Mouse (Mus musculus): ENCODE data around the gene Zrsr2.

The Zrsr2 gene

GRCm38 (mm10) chrX:163958467-163958875 is at the start of gene Zrsr2:
Gene Zrsr2, minus strand, starts transcription at chrX:163958661.
- peak; percentile 62 to 74 for DNase-seq (ENCODE audit: low spot score in 2 of 2)

GRCm38 (mm10) chrX:164004809-164005208 is 46.3 kb upstream of the Zrsr2 start:
- DNase-seq (ENCODE audit: low spot score in 2 of 2): peak in 1 of 2 experiments; percentile 8

- DNase-seq (ENCODE audit: low spot score in 2 of 2): no peak
These were observed 41.4 kb upstream of the Zrsr2 start for GRCm38 (mm10) chrX:163999848-164000247.

GRCm38 (mm10) chrX:163996754-163997153 is 38.3 kb upstream of the Zrsr2 start:
- DNase-seq (ENCODE audit: low spot score in 2 of 2): no peak

- DNase-seq (ENCODE audit: low spot score in 2 of 2): no peak
These were observed 29.4 kb upstream of the Zrsr2 start for GRCm38 (mm10) chrX:163987718-163988374.

- no peak for DNase-seq (ENCODE audit: low spot score in 2 of 2)
These were observed 23.7 kb upstream of the Zrsr2 start for GRCm38 (mm10) chrX:163982129-163982528.

- no peak for DNase-seq (ENCODE audit: low spot score in 2 of 2)
These were observed 23.0 kb upstream of the Zrsr2 start for GRCm38 (mm10) chrX:163981500-163981899.

- no peak for DNase-seq (ENCODE audit: low spot score in 2 of 2)
These were observed 22.6 kb upstream of the Zrsr2 start for GRCm38 (mm10) chrX:163981092-163981491.

GRCm38 (mm10) chrX:163957803-163958466 is 526 bp downstream of the Zrsr2 start:
- DNase-seq (ENCODE audit: low spot score in 2 of 2): peak in 1 of 2 experiments; percentile 31

- DNase-seq (ENCODE audit: low spot score in 2 of 2): no peak
These were observed 1.1 kb downstream of the Zrsr2 start for GRCm38 (mm10) chrX:163957381-163957780.

GRCm38 (mm10) chrX:163951618-163952017 is 6.8 kb downstream of the Zrsr2 start:
- DNase-seq (ENCODE audit: low spot score in 2 of 2): no peak

GRCm38 (mm10) chrX:163944381-163944780 is 14.1 kb downstream of the Zrsr2 start:
- DNase-seq (ENCODE audit: low spot score in 2 of 2): no peak

- peak; percentile 52 to 64 for DNase-seq (ENCODE audit: low spot score in 2 of 2)
These were observed 19.9 kb downstream of the Zrsr2 start for GRCm38 (mm10) chrX:163938587-163938986.

GRCm38 (mm10) chrX:163934731-163935130 is 23.7 kb downstream of the Zrsr2 start:
- DNase-seq (ENCODE audit: low spot score in 2 of 2): no peak

- DNase-seq (ENCODE audit: low spot score in 2 of 2): no peak
These were observed 28.9 kb downstream of the Zrsr2 start for GRCm38 (mm10) chrX:163929550-163929949.

GRCm38 (mm10) chrX:163912791-163913190 is 45.7 kb downstream of the Zrsr2 start:
- peak in 1 of 2 experiments; percentile 11 for DNase-seq (ENCODE audit: low spot score in 2 of 2)

GRCm38 (mm10) chrX:163909381-163909780 is 49.1 kb downstream of the Zrsr2 start:
- peak in 1 of 2 experiments; percentile 9 for DNase-seq (ENCODE audit: low spot score in 2 of 2)

GRCm38 (mm10) chrX:163908337-163909250 is 49.9 kb downstream of the Zrsr2 start, which contains the start of gene Ap1s2:
Gene Ap1s2, plus strand, starts transcription at chrX:163909017.
- peak; percentile 91 to 94 for DNase-seq (ENCODE audit: low spot score in 2 of 2)

- DNase-seq (ENCODE audit: low spot score in 2 of 2): no peak
These were observed 50.5 kb downstream of the Zrsr2 start for GRCm38 (mm10) chrX:163908003-163908336.

GRCm38 (mm10) chrX:163906861-163907260 is 51.6 kb downstream of the Zrsr2 start:
- no peak for DNase-seq (ENCODE audit: low spot score in 2 of 2)

- DNase-seq (ENCODE audit: low spot score in 2 of 2): no peak
These were observed 58.9 kb downstream of the Zrsr2 start for GRCm38 (mm10) chrX:163899431-163900020.

- DNase-seq (ENCODE audit: low spot score in 2 of 2): no peak
These were observed 61.1 kb downstream of the Zrsr2 start for GRCm38 (mm10) chrX:163897354-163897753.
